Mouse (Mus musculus) cortical plate, adult 2 months (tissue): ENCODE measurements around the gene Kif28. TPM values are rescaled to one million over a fixed set of nuclear protein-coding genes. Genes with fewer than 3 reads are reported as not detected.
"Not testable (repeated sequence)": the region's sequence is repeated elsewhere in the genome, so short reads cannot be mapped to it uniquely, and the experiment has no call there.

Source experiments
- H3K27ac ChIP-seq: fragments of 200-500 bp; 2 replicates; pipeline ENCODE4 v1.5.1; 2012; ENCODE audit warnings: low read length, control low read depth, inconsistent platforms; ENCODE audit not compliant: insufficient read depth
- H3K4me1 ChIP-seq: fragments of 200-500 bp; 2 replicates; pipeline ENCODE4 v1.6.1; 2011; ENCODE audit warnings: low read length; ENCODE audit not compliant: control insufficient read depth, insufficient read depth
- H3K4me3 ChIP-seq: fragments of 200-500 bp; 2 replicates; pipeline ENCODE4 v1.5.1; 2011; ENCODE audit warnings: mild to moderate bottlenecking, low read length, control low read depth; ENCODE audit not compliant: insufficient read depth
- CTCF ChIP-seq: fragments of 200-500 bp; IDR thresholded peaks from 2 replicates; pipeline ENCODE4 v1.5.1; 2011; ENCODE audit warnings: mild to moderate bottlenecking, control low read depth, low read length; ENCODE audit not compliant: insufficient read depth; ENCODE audit errors: extremely low read depth
- POLR2A ChIP-seq: fragments of 200-500 bp; IDR thresholded peaks from 2 replicates; pipeline ENCODE4 v1.6.1; 2011; ENCODE audit warnings: mild to moderate bottlenecking, low read length, control low read depth; ENCODE audit not compliant: insufficient read depth; ENCODE audit errors: extremely low read depth
- polyA plus RNA-seq: library from polyadenylated mRNA; depleted of rRNA; stranded (reverse); fragments of >200 nt; gene quantifications from 2 replicates; pipeline ENCODE4 v1.2.3, GENCODE M21; 2012

Gene Kif28
- polyA plus RNA-seq, 1 experiment: 0.06 TPM

- Histone ChIP-seq H3K4me3 (no peak overlapping the region), H3K27ac (no peak overlapping the region), H3K4me1 (peaks cover 5% of the 10 kb centered on the region)
- TF ChIP-seq POLR2A (no peak), CTCF (no peak)
Measured at GRCm38 (mm10) chr1:179712658-179713057, 32.4 kb downstream of the Kif28 start.

GRCm38 (mm10) chr1:179710739-179711138 is 34.3 kb downstream of the Kif28 start:
- Histone ChIP-seq H3K4me1 (peaks cover 5% of the 10 kb centered on the region), H3K4me3 (no peak overlapping the region), H3K27ac (no peak overlapping the region)
- TF ChIP-seq POLR2A: no peak
- no peak for TF ChIP-seq CTCF

GRCm38 (mm10) chr1:179709390-179709789 is 35.7 kb downstream of the Kif28 start:
- no peak overlapping the region for H3K27ac ChIP-seq
- peaks cover 8% of the 10 kb centered on the region for H3K4me1 ChIP-seq
- TF ChIP-seq POLR2A: no peak
- TF ChIP-seq CTCF: no peak
- H3K4me3 ChIP-seq: no peak overlapping the region

- H3K4me1 ChIP-seq: peaks cover 8% of the 10 kb centered on the region
- TF ChIP-seq CTCF (no peak), POLR2A (no peak)
- peak overlapping the region; percentile 71; the same call in 1 of the 2 replicates for H3K27ac ChIP-seq
- H3K4me3 ChIP-seq: no peak overlapping the region
Measured at GRCm38 (mm10) chr1:179705154-179705553, 39.9 kb downstream of the Kif28 start.

GRCm38 (mm10) chr1:179704150-179704549 is 40.9 kb downstream of the Kif28 start:
- Histone ChIP-seq H3K27ac (no peak overlapping the region), H3K4me3 (no peak overlapping the region), H3K4me1 (peaks cover 5% of the 10 kb centered on the region)
- TF ChIP-seq CTCF (no peak), POLR2A (no peak)

GRCm38 (mm10) chr1:179689479-179689878 is 55.6 kb downstream of the Kif28 start:
- no peak for TF ChIP-seq POLR2A
- TF ChIP-seq CTCF: no peak
- no peak overlapping the region for H3K27ac ChIP-seq
- H3K4me3 ChIP-seq: no peak overlapping the region
- H3K4me1 ChIP-seq: no peaks in the 10 kb centered on the region

GRCm38 (mm10) chr1:179688914-179689313 is 56.2 kb downstream of the Kif28 start:
- no peak for TF ChIP-seq POLR2A
- no peak for TF ChIP-seq CTCF
- Histone ChIP-seq H3K27ac (no peak overlapping the region), H3K4me1 (no peaks in the 10 kb centered on the region), H3K4me3 (no peak overlapping the region)

- TF ChIP-seq CTCF (no peak), POLR2A (no peak)
- Histone ChIP-seq H3K4me1 (no peaks in the 10 kb centered on the region), H3K27ac (no peak overlapping the region), H3K4me3 (no peak overlapping the region)
Measured at GRCm38 (mm10) chr1:179688415-179688814, 56.7 kb downstream of the Kif28 start.

- Histone ChIP-seq H3K4me3 (no peak overlapping the region), H3K27ac (no peak overlapping the region), H3K4me1 (no peaks in the 10 kb centered on the region)
- TF ChIP-seq CTCF (no peak), POLR2A (no peak)
Measured at GRCm38 (mm10) chr1:179687966-179688365, 57.1 kb downstream of the Kif28 start.

- TF ChIP-seq CTCF: no peak
- no peak for TF ChIP-seq POLR2A
- Histone ChIP-seq H3K27ac (no peak overlapping the region), H3K4me3 (no peak overlapping the region), H3K4me1 (no peaks in the 10 kb centered on the region)
Measured at GRCm38 (mm10) chr1:179687305-179687704, 57.8 kb downstream of the Kif28 start.

- Histone ChIP-seq H3K4me3 (no peak overlapping the region), H3K4me1 (no peaks in the 10 kb centered on the region), H3K27ac (no peak overlapping the region)
- TF ChIP-seq POLR2A (no peak), CTCF (no peak)
Measured at GRCm38 (mm10) chr1:179686781-179687180, 58.3 kb downstream of the Kif28 start.

- Histone ChIP-seq H3K27ac (no peak overlapping the region), H3K4me1 (no peaks in the 10 kb centered on the region), H3K4me3 (no peak overlapping the region)
- TF ChIP-seq POLR2A (no peak), CTCF (no peak)
Measured at GRCm38 (mm10) chr1:179686348-179686747, 58.7 kb downstream of the Kif28 start.

GRCm38 (mm10) chr1:179682753-179683152 is 62.3 kb downstream of the Kif28 start:
- H3K4me1 ChIP-seq, H3K27ac ChIP-seq, H3K4me3 ChIP-seq: not testable (repeated sequence)
